Mouse (Mus musculus) liver, adult 2 months (tissue): Measurements from ENCODE around the gene Med18. TPM values are rescaled to one million over a fixed set of nuclear protein-coding genes. Genes with fewer than 3 reads are reported as not detected.

ENCODE experiments used
- DNase-seq: peaks from one replicate; pipeline ENCODE4 v3.0.0-alpha.2; 2011; ENCODE audit warnings: low read depth, low spot score; ENCODE audit errors: extremely low read depth
- H3K27ac ChIP-seq: fragments of 200-500 bp; replicated peaks from 2 replicates; pipeline ENCODE4 v1.5.1; 2012; ENCODE audit warnings: low read depth, mild to moderate bottlenecking, control low read depth, inconsistent platforms, low read length; ENCODE audit not compliant: insufficient read depth
- H3K27me3 ChIP-seq: fragments of 200-500 bp; 2 replicates; pipeline ENCODE4 v1.6.1; 2012; ENCODE audit warnings: mild to moderate bottlenecking, moderate library complexity, low read length, inconsistent platforms; ENCODE audit not compliant: control insufficient read depth, insufficient read depth
- H3K36me3 ChIP-seq: fragments of 200-500 bp; 2 replicates; pipeline ENCODE4 v1.6.1; 2012; ENCODE audit warnings: low read length, inconsistent platforms; ENCODE audit not compliant: control insufficient read depth, insufficient read depth
- H3K4me1 ChIP-seq: fragments of 200-500 bp; 2 replicates; pipeline ENCODE4 v1.6.1; 2011; ENCODE audit warnings: low read length; ENCODE audit not compliant: control insufficient read depth, insufficient read depth
- H3K4me3 ChIP-seq: fragments of 200-500 bp; 2 replicates; pipeline ENCODE4 v1.5.1; 2011; ENCODE audit warnings: low read depth, mild to moderate bottlenecking, control low read depth, low read length, moderate library complexity; ENCODE audit not compliant: insufficient read depth
- H3K79me2 ChIP-seq: fragments of 200-500 bp; 2 replicates; pipeline ENCODE4 v1.6.1; 2012; ENCODE audit warnings: inconsistent platforms, mild to moderate bottlenecking, low read length, moderate library complexity; ENCODE audit not compliant: control insufficient read depth, insufficient read depth
- H3K9ac ChIP-seq: fragments of 200-500 bp; 2 replicates; pipeline ENCODE4 v1.6.1; 2012; ENCODE audit warnings: low read depth, mild to moderate bottlenecking, control low read depth, inconsistent platforms, low read length
- CTCF ChIP-seq: fragments of 200-500 bp; IDR thresholded peaks from 2 replicates; pipeline ENCODE4 v1.5.1; 2011; ENCODE audit warnings: low read depth, low read length, control low read depth
- POLR2A ChIP-seq: fragments of 200-500 bp; IDR thresholded peaks from 2 replicates; pipeline ENCODE4 v1.6.1; 2011; ENCODE audit warnings: low read length, control low read depth; ENCODE audit not compliant: insufficient read depth; ENCODE audit errors: extremely low read depth
- WGBS: fragments of 180-500 bp; shearing (Covaris S2); methylation state at CpG from one replicate; pipeline ENCODE4 v1.1.7; 2018; 5-methylcytosine and 5-hydroxymethylcytosine counted together
- polyA plus RNA-seq: library from polyadenylated mRNA; depleted of rRNA; stranded (reverse); fragments of >200 nt; gene quantifications from 2 replicates; pipeline ENCODE4 v1.2.3, GENCODE M21; 2012
- total RNA-seq: library from RNA; depleted of rRNA; stranded (reverse); fragments of >200 nt; gene quantifications from 2 replicates; pipeline ENCODE4 v1.2.3, GENCODE M21; 2014

The Med18 gene
- total and polyA plus RNA-seq, 2 experiments = 1.0 to 3.8 TPM

DNA sequence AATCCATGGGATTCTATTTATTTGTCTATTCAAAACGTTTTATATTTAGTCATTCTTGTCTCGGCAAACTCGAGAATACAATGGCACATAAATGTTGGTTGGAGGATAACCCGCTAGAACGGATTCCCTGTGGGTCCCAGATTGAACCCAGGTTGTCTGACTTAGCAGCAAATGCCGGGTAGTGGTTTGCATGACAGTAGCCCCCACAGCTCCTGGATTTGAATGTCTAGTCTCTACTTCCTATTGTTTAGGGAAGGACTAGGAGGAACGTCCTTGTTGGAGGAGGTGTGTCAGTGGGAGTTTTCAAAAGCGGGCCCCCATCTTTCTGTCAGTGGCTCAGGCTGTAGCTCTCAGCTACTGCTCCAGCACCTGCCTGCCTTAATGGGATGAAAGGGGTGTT, 3.5 kb downstream of the Med18 start:
- peaks cover 5% of the 10 kb centered on the region for H3K4me1 ChIP-seq
- H3K9ac ChIP-seq = no peak overlapping the region
- peaks cover 4% of the 10 kb centered on the region; the same call in 1 of the 2 replicates for H3K79me2 ChIP-seq
- H3K4me3 ChIP-seq = no peak overlapping the region
- TF ChIP-seq CTCF (no peak), POLR2A (no peak)
- 89% methylated on average over 8 of the region's 8 CpGs for WGBS
- no peak overlapping the region for H3K27ac ChIP-seq
- no peak for DNase-seq
- peaks cover 12% of the 10 kb centered on the region for H3K36me3 ChIP-seq
- no peaks in the 10 kb centered on the region for H3K27me3 ChIP-seq

DNA sequence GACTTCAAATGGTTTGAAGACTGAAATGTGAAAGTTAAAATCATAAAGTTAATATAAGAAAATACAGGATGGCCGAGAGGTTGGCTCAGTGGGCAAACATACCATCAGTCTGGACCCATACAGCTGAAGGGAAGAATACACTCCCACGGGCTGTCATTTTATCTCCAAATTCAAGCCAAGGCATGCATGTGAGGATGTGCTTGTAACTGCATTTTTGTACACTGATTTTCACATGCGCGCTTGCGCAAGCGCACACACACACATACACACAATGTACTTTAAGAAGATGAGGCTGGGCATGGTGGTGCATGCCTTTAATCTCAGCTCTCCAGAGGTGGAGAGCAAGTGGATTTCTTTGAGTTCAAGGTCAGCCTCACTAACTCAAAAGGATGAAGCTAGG, 8.2 kb downstream of the Med18 start:
- Histone ChIP-seq H3K4me3 (no peak overlapping the region), H3K9ac (no peak overlapping the region), H3K4me1 (no peaks in the 10 kb centered on the region), H3K27ac (no peak overlapping the region), H3K27me3 (no peaks in the 10 kb centered on the region), H3K36me3 (peaks cover 12% of the 10 kb centered on the region), H3K79me2 (no peaks in the 10 kb centered on the region)
- 91% methylated on average over 6 of the region's 6 CpGs for WGBS
- no peak for DNase-seq
- TF ChIP-seq POLR2A (no peak), CTCF (no peak)

DNA sequence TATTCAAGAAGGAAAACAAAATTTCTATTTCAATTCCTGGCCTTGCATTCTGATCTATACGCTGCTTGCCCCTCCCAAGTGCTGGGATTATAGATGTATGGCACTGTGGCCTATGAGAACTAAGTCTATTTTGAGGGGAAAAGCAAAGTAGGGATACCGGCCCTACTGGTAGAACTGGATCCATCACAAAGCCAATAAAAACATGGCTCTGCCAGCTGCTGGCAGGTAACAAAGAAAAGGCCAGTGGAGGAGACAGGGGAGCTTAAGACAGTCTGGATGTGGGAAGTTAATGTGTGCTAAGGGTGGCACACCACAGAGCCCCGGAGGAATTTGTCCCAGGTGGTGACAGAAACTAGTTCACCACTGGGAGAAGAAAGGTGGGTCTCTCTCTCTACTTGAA, 8.6 kb downstream of the Med18 start:
- Histone ChIP-seq H3K79me2 (no peaks in the 10 kb centered on the region), H3K4me1 (no peaks in the 10 kb centered on the region), H3K27me3 (no peaks in the 10 kb centered on the region), H3K27ac (no peak overlapping the region), H3K36me3 (peaks cover 10% of the 10 kb centered on the region), H3K4me3 (no peak overlapping the region), H3K9ac (no peak overlapping the region)
- no peak for DNase-seq
- 78% methylated on average over 3 of the region's 3 CpGs for WGBS
- no peak for TF ChIP-seq POLR2A
- no peak for TF ChIP-seq CTCF

DNA sequence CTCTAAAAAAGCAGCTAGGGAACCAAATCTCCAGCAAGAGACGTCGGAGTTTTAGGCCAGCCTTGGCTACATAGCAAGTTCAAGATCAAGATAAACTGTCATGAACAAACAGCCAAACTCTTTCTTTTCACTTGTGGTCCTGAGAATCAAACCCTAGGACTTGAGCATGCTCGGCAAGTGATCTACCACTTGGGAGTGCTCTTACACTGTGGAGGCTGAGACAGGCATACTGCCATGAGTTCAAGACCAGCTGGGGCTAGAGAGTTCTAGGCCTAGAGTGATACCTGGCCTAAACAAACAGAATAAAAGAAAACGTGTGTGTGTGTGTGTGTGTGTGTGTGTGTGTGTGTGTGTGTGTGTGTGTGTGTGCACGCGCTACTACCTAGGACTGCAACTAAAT, 9.5 kb downstream of the Med18 start:
- H3K4me1 ChIP-seq = no peaks in the 10 kb centered on the region
- no peak for DNase-seq
- 89% methylated on average over 6 of the region's 6 CpGs for WGBS

DNA sequence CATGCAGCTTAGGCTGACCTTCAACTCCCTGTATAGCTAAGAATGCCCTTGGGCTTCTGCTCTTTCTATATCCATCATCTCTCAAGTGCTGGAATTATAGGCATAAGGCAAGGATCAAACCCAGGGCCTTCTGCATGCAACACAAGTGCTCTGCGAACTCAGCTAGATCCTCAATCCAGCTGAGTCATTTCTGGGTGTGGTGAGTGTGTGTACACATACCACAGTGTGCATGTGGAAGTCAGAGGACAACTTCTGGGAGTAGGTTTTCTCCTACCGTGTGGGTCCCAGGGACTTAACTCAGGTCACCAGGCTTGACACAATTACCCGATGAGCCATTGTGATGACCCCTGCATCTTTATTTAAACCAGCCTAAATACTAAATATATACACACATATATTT, 13.9 kb downstream of the Med18 start:
- Histone ChIP-seq H3K79me2 (no peaks in the 10 kb centered on the region), H3K9ac (no peak overlapping the region), H3K4me3 (no peak overlapping the region), H3K27me3 (no peaks in the 10 kb centered on the region), H3K36me3 (no peaks in the 10 kb centered on the region), H3K27ac (no peak overlapping the region), H3K4me1 (no peaks in the 10 kb centered on the region)
- no peak for DNase-seq
- 82% methylated on average over 3 of the region's 3 CpGs for WGBS
- no peak for TF ChIP-seq POLR2A
- TF ChIP-seq CTCF = no peak

More for the DNA sequence above, 9.5 kb downstream of the Med18 start:
- H3K27ac ChIP-seq = no peak overlapping the region
- H3K36me3 ChIP-seq = peaks cover 4% of the 10 kb centered on the region
- no peak overlapping the region for H3K4me3 ChIP-seq
- no peaks in the 10 kb centered on the region for H3K27me3 ChIP-seq
- TF ChIP-seq POLR2A (no peak), CTCF (peak; percentile 27; the same call in 1 of the 2 replicates)
- H3K79me2 ChIP-seq = no peaks in the 10 kb centered on the region
- H3K9ac ChIP-seq = no peak overlapping the region

DNA sequence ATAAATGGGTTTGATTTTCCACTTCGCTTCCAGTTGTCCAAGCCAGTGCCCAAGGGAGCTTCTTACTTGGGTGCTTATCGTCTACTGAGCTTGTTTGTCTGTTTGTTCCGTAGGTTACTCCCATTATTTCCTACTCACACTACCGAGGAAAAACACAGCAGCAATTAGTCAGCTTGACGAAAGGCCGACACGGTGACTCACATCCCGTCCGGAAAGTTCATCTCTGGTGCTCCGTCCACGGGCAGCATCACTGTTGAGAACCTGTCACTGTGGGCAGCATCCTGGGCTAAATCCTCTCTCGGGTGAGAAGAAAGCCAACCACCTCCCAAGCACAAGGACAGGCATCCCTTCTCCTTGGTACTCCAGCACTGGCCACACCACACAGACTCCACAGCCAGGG, 17.6 kb downstream of the Med18 start:
- H3K4me1 ChIP-seq = no peaks in the 10 kb centered on the region
- H3K36me3 ChIP-seq = no peaks in the 10 kb centered on the region
- no peak overlapping the region for H3K9ac ChIP-seq
- H3K79me2 ChIP-seq = no peaks in the 10 kb centered on the region
- no peak overlapping the region for H3K4me3 ChIP-seq
- TF ChIP-seq CTCF = no peak
- no peak for TF ChIP-seq POLR2A
- no peaks in the 10 kb centered on the region for H3K27me3 ChIP-seq
- WGBS = 72% methylated on average over 12 of the region's 12 CpGs
- no peak overlapping the region for H3K27ac ChIP-seq
- DNase-seq = no peak
